Mouse (Mus musculus): ENCODE results near the gene Olr1. TPM values are rescaled to one million over a fixed set of nuclear protein-coding genes. Genes with fewer than 3 reads are reported as not detected.
A peak's percentile ranks its signal among the peaks of the same experiment; 100 is the strongest.

Gene Olr1
- polyA plus RNA-seq, 1 experiment from 2014 or later, result 0.13 TPM

DNA sequence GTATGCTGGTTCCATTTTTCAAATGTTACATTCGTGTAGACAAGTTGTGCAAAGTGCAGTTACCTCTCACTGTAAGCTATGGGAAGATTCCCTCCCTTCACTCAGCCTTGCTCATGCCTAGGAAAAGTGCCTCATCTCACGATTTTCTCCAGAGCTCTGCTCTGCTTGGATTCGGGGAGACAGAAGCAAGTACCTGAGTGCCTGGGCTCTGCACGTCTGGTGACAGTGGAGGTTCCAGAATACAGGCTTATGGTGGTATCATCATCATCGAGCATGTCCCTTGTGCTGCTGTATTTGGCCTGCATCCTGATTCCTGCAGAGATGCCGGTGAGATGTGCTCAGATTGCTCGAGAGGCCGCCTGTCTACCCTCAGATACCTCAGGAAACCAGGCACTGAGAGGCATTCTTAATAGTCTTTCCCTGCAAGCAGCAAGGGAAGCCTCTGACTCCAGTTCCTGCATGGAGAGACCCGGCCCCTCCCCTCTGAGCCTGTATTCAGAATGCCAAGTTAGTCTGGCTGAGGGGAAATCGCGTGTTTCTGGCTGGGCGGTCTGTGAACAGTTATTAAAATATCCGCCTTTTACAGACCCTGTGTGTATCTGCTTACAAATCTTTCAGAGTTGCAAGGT lies 55.4 kb downstream of the Olr1 start, which contains the start of gene Clec1a:
Clec1a (minus strand) TSS at position 590 of the 629 bp plus-strand sequence.
- no peak within 1 kb of the TSS for H3K4me3 ChIP-seq (ENCODE audit: low read depth, low read length)
- no peaks in the 10 kb centered on the region for H3K9me3 ChIP-seq (ENCODE audit: control insufficient read depth)
- no peak within 1 kb of the TSS for H3K9ac ChIP-seq (ENCODE audit: low read depth, low read length)
- H3K27me3 ChIP-seq (replicated peaks; ENCODE audit: control insufficient read depth, insufficient read depth, low read length), result no peaks in the 10 kb centered on the region
- H3K4me2 ChIP-seq (replicated peaks; ENCODE audit: low read depth), result no peak within 1 kb of the TSS
- 56% methylated on average over 13 of the region's 13 CpGs for WGBS
- H3K36me3 ChIP-seq (ENCODE audit: control insufficient read depth, insufficient read depth), result no peaks in the 10 kb centered on the region
- H3K27ac ChIP-seq (ENCODE audit: low read depth, low read length), result no peak within 1 kb of the TSS
- TF ChIP-seq CTCF (IDR thresholded peaks at IDR 0.05; ENCODE audit: low read depth), result no peak
- H3K4me1 ChIP-seq (replicated peaks; ENCODE audit: control insufficient read depth, insufficient read depth, low read length), result no peaks in the 10 kb centered on the region
- ATAC-seq, result no peak

GRCm38 (mm10) chr6:129449743-129450142 lies 57.2 kb downstream of the Olr1 start:
- no peak for ATAC-seq
- no peak overlapping the region for H3K9ac ChIP-seq (ENCODE audit: low read depth, low read length)
- no peaks in the 10 kb centered on the region for H3K27me3 ChIP-seq (replicated peaks; ENCODE audit: control insufficient read depth, insufficient read depth, low read length)
- H3K9me3 ChIP-seq (ENCODE audit: control insufficient read depth), result no peaks in the 10 kb centered on the region
- 66% methylated on average over 6 of the region's 6 CpGs for WGBS
- no peaks in the 10 kb centered on the region for H3K4me1 ChIP-seq (replicated peaks; ENCODE audit: control insufficient read depth, insufficient read depth, low read length)
- H3K36me3 ChIP-seq (ENCODE audit: control insufficient read depth, insufficient read depth), result no peaks in the 10 kb centered on the region
- H3K27ac ChIP-seq (ENCODE audit: low read depth, low read length), result no peak overlapping the region
- H3K4me2 ChIP-seq (replicated peaks; ENCODE audit: low read depth), result 0 out of 2 replicates have a peak overlapping the region, but pooled peaks have one; percentile 4
- no peak for TF ChIP-seq CTCF (IDR thresholded peaks at IDR 0.05; ENCODE audit: low read depth)
- no peak overlapping the region for H3K4me3 ChIP-seq (ENCODE audit: low read depth, low read length)

DNA sequence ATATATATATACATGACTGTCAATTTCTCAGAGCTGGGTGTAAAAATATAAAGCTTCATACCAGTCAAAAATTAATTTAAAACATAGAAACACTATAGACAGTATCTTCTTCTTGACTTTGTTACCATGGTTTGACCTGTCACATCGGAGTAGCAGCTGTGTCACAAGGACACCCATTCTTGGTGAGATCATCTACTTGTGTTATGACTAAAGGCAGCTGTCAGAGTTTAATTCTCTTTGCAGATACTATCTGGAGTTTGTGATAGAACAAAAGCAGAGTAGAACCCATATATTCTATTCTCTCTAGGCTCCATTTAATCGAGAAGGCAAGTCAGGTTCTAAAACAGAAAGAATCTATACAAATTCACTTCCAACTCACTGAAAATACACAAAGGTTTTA lies 68.9 kb downstream of the Olr1 start:
- no peak overlapping the region for H3K27ac ChIP-seq (ENCODE audit: low read depth, low read length)
- no peak overlapping the region for H3K4me3 ChIP-seq (ENCODE audit: low read depth, low read length)
- H3K4me2 ChIP-seq (replicated peaks; ENCODE audit: low read depth), result no peak overlapping the region
- H3K9me3 ChIP-seq (ENCODE audit: control insufficient read depth), result no peaks in the 10 kb centered on the region
- H3K36me3 ChIP-seq (ENCODE audit: control insufficient read depth, insufficient read depth), result no peaks in the 10 kb centered on the region
- WGBS, result 90% methylated on average over 2 of the region's 2 CpGs
- no peaks in the 10 kb centered on the region for H3K4me1 ChIP-seq (replicated peaks; ENCODE audit: control insufficient read depth, insufficient read depth, low read length)
- ATAC-seq, result no peak
- no peaks in the 10 kb centered on the region for H3K27me3 ChIP-seq (replicated peaks; ENCODE audit: control insufficient read depth, insufficient read depth, low read length)
- TF ChIP-seq CTCF (IDR thresholded peaks at IDR 0.05; ENCODE audit: low read depth), result no peak
- H3K9ac ChIP-seq (ENCODE audit: low read depth, low read length), result no peak overlapping the region

GRCm38 (mm10) chr6:129436025-129436424 lies 70.9 kb downstream of the Olr1 start:
- Histone ChIP-seq H3K36me3 (ENCODE audit: control insufficient read depth, insufficient read depth) (no peaks in the 10 kb centered on the region), H3K27ac (ENCODE audit: low read depth, low read length) (no peak overlapping the region), H3K9ac (ENCODE audit: low read depth, low read length) (no peak overlapping the region), H3K27me3 (replicated peaks; ENCODE audit: control insufficient read depth, insufficient read depth, low read length) (no peaks in the 10 kb centered on the region), H3K4me1 (replicated peaks; ENCODE audit: control insufficient read depth, insufficient read depth, low read length) (no peaks in the 10 kb centered on the region), H3K4me2 (replicated peaks; ENCODE audit: low read depth) (no peak overlapping the region), H3K4me3 (ENCODE audit: low read depth, low read length) (no peak overlapping the region), H3K9me3 (ENCODE audit: control insufficient read depth) (no peaks in the 10 kb centered on the region)
- TF ChIP-seq CTCF (IDR thresholded peaks at IDR 0.05; ENCODE audit: low read depth), result no peak
- ATAC-seq, result no peak
- WGBS, result 83% methylated on average over 3 of the region's 3 CpGs

Other genes with a start within 250 kb of the Olr1 start
- 0.12 and 0.16 TPM in 2 replicates for gene Cd69, start 231.7 kb downstream of the Olr1 start, polyA plus RNA-seq (2015; fragmentation: Nextera tagmentation; extraction: Ambion mirVana)
- not detected in 2 replicates for gene 4922502D21Rik, start 175.4 kb downstream of the Olr1 start, polyA plus RNA-seq (2015; fragmentation: Nextera tagmentation; extraction: Ambion mirVana)
- 0.09 and 0.20 TPM in 2 replicates for gene Clec12a, start 164.5 kb downstream of the Olr1 start, polyA plus RNA-seq (2015; fragmentation: Nextera tagmentation; extraction: Ambion mirVana)
- 0.14 TPM in 2 replicates for gene Clec12b, start 121.3 kb downstream of the Olr1 start, polyA plus RNA-seq (2015; fragmentation: Nextera tagmentation; extraction: Ambion mirVana)
- 0.27 and 0.29 TPM in 2 replicates for gene Clec1b, start 109.9 kb downstream of the Olr1 start, polyA plus RNA-seq (2015; fragmentation: Nextera tagmentation; extraction: Ambion mirVana)
- 0.09 and 0.12 TPM in 2 replicates for gene Clec9a, start 98.3 kb downstream of the Olr1 start, polyA plus RNA-seq (2015; fragmentation: Nextera tagmentation; extraction: Ambion mirVana)
- 1.8 and 2.7 TPM in 2 replicates for gene Clec1a, start 55.2 kb downstream of the Olr1 start, polyA plus RNA-seq (2015; fragmentation: Nextera tagmentation; extraction: Ambion mirVana)
- gene Tmem52b, start 5.4 kb upstream of the Olr1 start, polyA plus RNA-seq (2015; fragmentation: Nextera tagmentation; extraction: Ambion mirVana), result 0.08 and 0.18 TPM in 2 replicates
- gene Gabarapl1, start 26.0 kb upstream of the Olr1 start, polyA plus RNA-seq (2015; fragmentation: Nextera tagmentation; extraction: Ambion mirVana), result 30.7 and 31.8 TPM in 2 replicates
- gene Klre1, start 70.7 kb upstream of the Olr1 start, polyA plus RNA-seq (2015; fragmentation: Nextera tagmentation; extraction: Ambion mirVana), result not detected in 2 replicates
- gene Klrd1, start 84.6 kb upstream of the Olr1 start, polyA plus RNA-seq (2015; fragmentation: Nextera tagmentation; extraction: Ambion mirVana), result 0.99 and 1.4 TPM in 2 replicates
- gene Klrk1, start 116.7 kb upstream of the Olr1 start, polyA plus RNA-seq (2015; fragmentation: Nextera tagmentation; extraction: Ambion mirVana), result 0.35 and 0.59 TPM in 2 replicates
- not detected in 2 replicates for gene Klrc3, start 136.2 kb upstream of the Olr1 start, polyA plus RNA-seq (2015; fragmentation: Nextera tagmentation; extraction: Ambion mirVana)
- gene Klrc2, start 153.5 kb upstream of the Olr1 start, polyA plus RNA-seq (2015; fragmentation: Nextera tagmentation; extraction: Ambion mirVana), result 0.20 TPM in 1 of 2 replicates, not detected in the other
- 0.09 and 0.29 TPM in 2 replicates for gene Klrc1, start 171.8 kb upstream of the Olr1 start, polyA plus RNA-seq (2015; fragmentation: Nextera tagmentation; extraction: Ambion mirVana)
- not detected in 2 replicates for gene Klri1, start 210.0 kb upstream of the Olr1 start, polyA plus RNA-seq (2015; fragmentation: Nextera tagmentation; extraction: Ambion mirVana)
- gene Klri2, start 233.3 kb upstream of the Olr1 start, polyA plus RNA-seq (2015; fragmentation: Nextera tagmentation; extraction: Ambion mirVana), result 0.04 and 0.05 TPM in 2 replicates